Mouse (Mus musculus) liver, adult 2 months (tissue): Measurements from ENCODE around the gene Usp39.

Experiments used
- CTCF ChIP-seq: fragments of 200-500 bp; IDR thresholded peaks from 2 replicates; pipeline ENCODE4 v1.5.1; 2011; ENCODE audit warnings: low read depth, low read length, control low read depth
- POLR2A ChIP-seq: fragments of 200-500 bp; IDR thresholded peaks from 2 replicates; pipeline ENCODE4 v1.6.1; 2011; ENCODE audit warnings: low read length, control low read depth; ENCODE audit not compliant: insufficient read depth; ENCODE audit errors: extremely low read depth

GRCm38 (mm10) chr6:72354025-72354424 lies 9.0 kb upstream of the Usp39 start:
- no peak for TF ChIP-seq CTCF
- TF ChIP-seq POLR2A: no peak
